Mouse (Mus musculus) kidney, postnatal 0 days (tissue): Measurements from ENCODE around the gene Rtbdn. TPM values are rescaled to one million over a fixed set of nuclear protein-coding genes. Genes with fewer than 3 reads are reported as not detected.
"Not testable (repeated sequence)": the region's sequence is repeated elsewhere in the genome, so short reads cannot be mapped to it uniquely, and the experiment has no call there.

Source experiments
- ATAC-seq: fragments of 200-750 bp; cut with Nextera tagmentation; replicated peaks from 2 replicates; pipeline ENCODE4 v1.8.0; 2017; ENCODE audit warnings: low read depth, moderate number of reproducible peaks, moderate TSS enrichment, moderate library complexity; ENCODE audit not compliant: low FRiP score
- DNase-seq: peaks from one replicate; pipeline ENCODE4 v3.0.0-alpha.2; 2016; ENCODE audit warnings: low spot score
- H3K27ac ChIP-seq: fragments of 300-500 bp; sonication (generic); 2 replicates; pipeline ENCODE4 v1.5.1; 2014; ENCODE audit warnings: mild to moderate bottlenecking
- H3K27me3 ChIP-seq: fragments of 300-500 bp; sonication (generic); 2 replicates; pipeline ENCODE4 v1.6.1; 2014; ENCODE audit warnings: low read length, mixed read lengths; ENCODE audit not compliant: insufficient read depth
- H3K36me3 ChIP-seq: fragments of 300-500 bp; sonication (generic); 2 replicates; pipeline ENCODE4 v1.6.1; 2014; ENCODE audit warnings: low read length, mixed read lengths; ENCODE audit not compliant: insufficient read depth
- H3K4me1 ChIP-seq: fragments of 300-500 bp; sonication (generic); replicated peaks from 2 replicates; pipeline ENCODE4 v1.6.1; 2014; ENCODE audit warnings: antibody characterized with exemption, low read length, mixed read lengths; ENCODE audit not compliant: insufficient read depth
- H3K4me2 ChIP-seq: fragments of 300-500 bp; sonication (generic); 2 replicates; pipeline ENCODE4 v1.6.1; 2014; ENCODE audit warnings: mild to moderate bottlenecking, low read length, moderate library complexity, mixed read lengths
- H3K4me3 ChIP-seq: fragments of 300-500 bp; sonication (generic); replicated peaks from 2 replicates; pipeline ENCODE4 v1.5.1; 2014; ENCODE audit warnings: low read depth, low read length
- H3K9ac ChIP-seq: fragments of 300-500 bp; sonication (generic); 2 replicates; pipeline ENCODE4 v1.6.1; 2014; ENCODE audit warnings: low read depth, low read length
- H3K9me3 ChIP-seq: fragments of 300-500 bp; sonication (generic); replicated peaks from 2 replicates; pipeline ENCODE4 v1.6.1; 2016; ENCODE audit warnings: low read length, inconsistent platforms, mixed read lengths
- CTCF ChIP-seq: IDR thresholded peaks from 2 replicates; pipeline ENCODE4 v1.5.1; 2016; ENCODE audit warnings: antibody characterized with exemption, low read depth, mild to moderate bottlenecking, moderate library complexity
- WGBS: fragments of 180-500 bp; shearing (Covaris S2); extraction: QIAGEN DNeasy Blood & Tissue Kit; methylation state at CpG from one replicate; pipeline ENCODE4 v1.1.7; 2014; 5-methylcytosine and 5-hydroxymethylcytosine counted together
- polyA plus RNA-seq: library from polyadenylated mRNA; unstranded; fragments of >200 nt; fragmentation: Nextera tagmentation; extraction: Ambion mirVana; gene quantifications from 2 replicates; pipeline ENCODE4 v1.2.1, GENCODE M21; 2015

Gene Rtbdn
- polyA plus RNA-seq, 1 experiment from 2014 or later: 0.09 TPM

DNA sequence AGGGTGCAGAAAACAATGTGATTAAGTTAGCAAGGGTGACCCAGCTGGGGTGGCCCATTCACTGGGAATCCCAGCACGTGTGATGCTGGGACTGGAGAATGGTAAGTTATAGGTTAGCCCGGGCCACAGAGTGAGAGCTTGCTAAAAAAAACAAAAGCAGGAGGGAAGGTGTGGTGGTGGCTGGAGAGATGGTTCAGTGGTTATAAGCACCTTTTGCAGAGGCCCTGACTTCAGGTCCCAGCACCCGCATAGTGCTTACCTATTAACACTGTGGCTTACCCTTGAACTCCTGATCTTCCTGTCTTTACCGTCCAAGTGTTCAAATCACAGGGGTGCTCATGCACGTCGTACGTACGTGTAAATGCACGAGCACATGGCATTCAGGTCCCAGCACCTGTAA, 39.8 kb upstream of the Rtbdn start:
- H3K36me3 ChIP-seq: no peaks in the 10 kb centered on the region
- no peak overlapping the region for H3K4me3 ChIP-seq
- ATAC-seq (no peak), DNase-seq (no peak)
- H3K9me3 ChIP-seq: no peaks in the 10 kb centered on the region
- peaks cover 4% of the 10 kb centered on the region for H3K27me3 ChIP-seq
- no peak overlapping the region for H3K27ac ChIP-seq
- no peak overlapping the region for H3K4me2 ChIP-seq
- TF ChIP-seq CTCF: no peak
- 80% methylated on average over 9 of the region's 9 CpGs for WGBS
- no peak overlapping the region for H3K9ac ChIP-seq
- peaks cover 6% of the 10 kb centered on the region; the same call in 1 of the 2 replicates for H3K4me1 ChIP-seq

- Histone ChIP-seq H3K27me3 (peaks cover 9% of the 10 kb centered on the region), H3K36me3 (no peaks in the 10 kb centered on the region), H3K4me2 (no peak overlapping the region), H3K27ac (no peak overlapping the region), H3K9me3 (no peaks in the 10 kb centered on the region), H3K4me1 (peaks cover 10% of the 10 kb centered on the region; the same call in 1 of the 2 replicates), H3K9ac (no peak overlapping the region), H3K4me3 (no peak overlapping the region)
- 45% methylated on average over 8 of the region's 8 CpGs for WGBS
- DNase-seq (no peak), ATAC-seq (no peak)
- TF ChIP-seq CTCF: no peak
These were observed 39.3 kb upstream of the Rtbdn start for GRCm38 (mm10) chr8:84907493-84907892.

- Histone ChIP-seq H3K4me2 (peak overlapping the region; percentile 90), H3K9ac (peak overlapping the region; percentile 58; the same call in 1 of the 2 replicates), H3K4me3 (peak overlapping the region; percentile 47), H3K4me1 (peaks cover 15% of the 10 kb centered on the region; the same call in 1 of the 2 replicates)
- TF ChIP-seq CTCF: peak; percentile 27; the same call in 1 of the 2 replicates
- WGBS: 27% methylated on average over 7 of the region's 7 CpGs
- not testable (repeated sequence) for H3K9me3 ChIP-seq, DNase-seq, H3K27me3 ChIP-seq, ATAC-seq, H3K27ac ChIP-seq, H3K36me3 ChIP-seq
These were observed 38.8 kb upstream of the Rtbdn start for GRCm38 (mm10) chr8:84907979-84908378.

DNA sequence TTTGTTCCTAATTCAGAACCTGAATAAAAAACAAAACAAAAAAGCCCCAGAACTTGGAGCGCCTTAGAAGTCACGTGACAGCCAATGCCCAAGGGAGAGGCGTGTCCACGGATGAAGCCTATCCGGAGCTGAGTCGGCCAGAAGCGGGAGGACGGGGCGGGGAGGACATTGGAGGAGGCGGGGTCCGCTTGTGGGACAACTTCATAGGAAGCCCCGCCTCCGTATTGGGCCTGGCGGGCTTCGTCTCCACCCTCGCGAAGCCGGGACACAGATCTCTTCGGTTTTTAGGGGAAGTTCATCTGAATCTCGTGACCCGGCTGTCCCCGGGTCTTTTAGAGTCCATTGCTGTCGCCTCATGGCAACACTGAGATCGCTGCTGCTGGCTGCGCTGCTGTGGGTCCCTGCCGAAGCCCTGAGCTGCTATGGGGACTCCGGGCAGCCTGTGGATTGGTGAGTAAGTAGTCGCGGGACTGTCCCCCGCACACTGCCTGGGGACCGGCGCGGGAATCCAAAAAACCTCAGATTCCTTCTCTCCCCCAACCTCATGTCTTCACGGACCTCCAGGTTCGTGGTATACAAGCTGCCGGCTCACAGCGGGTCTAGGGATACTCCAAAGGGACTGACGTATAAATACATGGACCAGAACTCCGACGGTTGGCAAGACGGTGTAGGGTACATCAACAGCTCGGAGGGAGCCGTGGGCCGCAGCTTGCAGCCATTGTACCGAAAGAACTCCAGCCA, 38.2 kb upstream of the Rtbdn start, which contains the start of gene Dnase2a:
Gene Dnase2a (plus strand): TSS at position 140 of the 741 bp plus-strand sequence.
- Histone ChIP-seq H3K36me3 (no peaks in the 10 kb centered on the region), H3K4me3 (peak within 1 kb of the TSS; percentile 47), H3K27ac (no peak within 1 kb of the TSS), H3K4me2 (peak within 1 kb of the TSS; percentile 90), H3K27me3 (peaks cover 9% of the 10 kb centered on the region), H3K9me3 (no peaks in the 10 kb centered on the region), H3K9ac (peak within 1 kb of the TSS; percentile 58), H3K4me1 (peaks cover 15% of the 10 kb centered on the region; the same call in 1 of the 2 replicates)
- ATAC-seq (peak; percentile 84), DNase-seq (peak; percentile 99)
- TF ChIP-seq CTCF: no peak
- under 1% methylated on average over 45 of the region's 45 CpGs for WGBS

DNA sequence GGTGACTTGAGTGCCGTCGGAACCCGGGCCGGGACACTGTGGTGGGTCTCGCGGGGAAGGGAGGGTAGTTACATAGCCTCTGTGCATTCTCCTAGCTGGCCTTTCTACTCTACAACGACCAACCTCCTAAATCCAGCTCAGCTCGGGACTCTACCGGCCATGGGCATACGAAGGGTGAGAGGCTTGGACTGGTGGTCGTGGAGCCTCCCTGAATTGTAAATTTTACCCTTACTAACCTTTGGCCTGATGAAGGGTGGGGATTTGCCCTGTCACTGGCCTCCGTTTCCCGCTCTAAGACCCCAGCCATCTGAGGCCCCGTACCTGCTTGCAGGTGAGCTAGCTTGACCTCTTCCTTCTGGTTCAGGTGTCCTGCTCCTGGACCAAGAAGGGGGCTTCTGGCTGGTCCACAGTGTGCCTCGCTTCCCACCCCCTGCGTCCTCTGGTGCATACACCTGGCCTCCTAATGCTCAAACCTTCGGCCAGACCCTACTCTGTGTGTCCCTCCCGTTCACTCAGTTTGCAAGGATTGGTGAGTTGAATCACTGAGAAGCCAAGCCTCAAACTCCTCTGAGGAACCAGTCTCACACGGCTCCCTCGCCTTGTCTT, 37.5 kb upstream of the Rtbdn start:
- Histone ChIP-seq H3K4me1 (peaks cover 15% of the 10 kb centered on the region; the same call in 1 of the 2 replicates), H3K27me3 (peaks cover 9% of the 10 kb centered on the region), H3K4me3 (peak overlapping the region; percentile 47), H3K27ac (no peak overlapping the region), H3K9me3 (no peaks in the 10 kb centered on the region), H3K9ac (peak overlapping the region; percentile 58), H3K4me2 (peak overlapping the region; percentile 90), H3K36me3 (no peaks in the 10 kb centered on the region)
- no peak for DNase-seq
- ATAC-seq: no peak
- TF ChIP-seq CTCF: no peak
- WGBS: 52% methylated on average over 20 of the region's 20 CpGs

DNA sequence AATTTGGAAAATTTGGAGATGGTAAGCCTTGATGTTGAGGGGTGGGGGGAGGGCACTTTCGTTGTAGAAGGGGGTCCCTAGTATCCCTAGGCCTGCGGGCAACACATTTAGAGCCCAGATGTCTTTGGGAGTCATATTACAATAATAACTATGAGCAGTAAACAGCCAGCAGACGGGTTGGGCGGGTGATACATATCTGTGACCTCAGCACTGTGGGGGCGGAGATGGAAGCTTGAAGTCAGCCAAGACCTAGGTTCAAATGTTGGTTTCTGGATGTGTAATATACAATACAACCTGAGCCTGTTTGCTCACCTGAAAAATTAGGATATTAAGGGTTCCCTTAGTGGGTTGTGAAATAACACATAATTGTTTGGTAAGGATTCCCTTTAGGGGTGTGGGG, 36.8 kb upstream of the Rtbdn start:
- H3K4me2 ChIP-seq: no peak overlapping the region
- H3K4me3 ChIP-seq: no peak overlapping the region

More for the DNA sequence above, 36.8 kb upstream of the Rtbdn start:
- WGBS: 62% methylated on average over 5 of the region's 5 CpGs
- Histone ChIP-seq H3K9ac (no peak overlapping the region), H3K4me1 (peaks cover 15% of the 10 kb centered on the region; the same call in 1 of the 2 replicates), H3K27me3 (peaks cover 9% of the 10 kb centered on the region), H3K27ac (no peak overlapping the region), H3K36me3 (no peaks in the 10 kb centered on the region), H3K9me3 (no peaks in the 10 kb centered on the region)
- ATAC-seq: no peak
- TF ChIP-seq CTCF: no peak
- no peak for DNase-seq
